Mouse (Mus musculus) G1E (cell line): Measurements from ENCODE around the gene Fam136a. TPM values are rescaled to one million over a fixed set of nuclear protein-coding genes. Genes with fewer than 3 reads are reported as not detected.

Source experiments
- ATAC-seq: 2 replicates; pipeline ENCODE4 v1.8.0; 2016; ENCODE audit warnings: mild to moderate bottlenecking; ENCODE audit not compliant: insufficient number of reproducible peaks, poor library complexity, low FRiP score, severe bottlenecking; ENCODE audit errors: extremely low read depth
- DNase-seq: peaks from one replicate; pipeline ENCODE4 v3.0.0; 2012; ENCODE audit warnings: low spot score
- H3K27me3 ChIP-seq: 2 replicates; pipeline ENCODE4 v1.6.1; 2012; ENCODE audit warnings: mild to moderate bottlenecking, low read length, inconsistent platforms; ENCODE audit not compliant: insufficient read depth
- H3K36me3 ChIP-seq: replicated peaks from 2 replicates; pipeline ENCODE3; 2012; ENCODE audit warnings: mild to moderate bottlenecking, inconsistent platforms
- H3K4me1 ChIP-seq: 2 replicates; pipeline ENCODE4 v1.6.1; 2012; ENCODE audit warnings: low read depth, low read length, inconsistent platforms, mixed read lengths; ENCODE audit not compliant: insufficient read depth
- H3K4me3 ChIP-seq: 2 replicates; pipeline ENCODE4 v1.5.1; 2012; ENCODE audit warnings: low read depth, mild to moderate bottlenecking, inconsistent platforms, low read length, moderate library complexity, mixed read lengths
- H3K9me3 ChIP-seq: replicated peaks from 2 replicates; pipeline ENCODE4 v1.6.1; 2012; ENCODE audit warnings: inconsistent platforms
- CTCF ChIP-seq: IDR thresholded peaks from 2 replicates; pipeline ENCODE4 v1.5.1; 2012; ENCODE audit warnings: low read depth, low read length, inconsistent platforms, mixed read lengths
- GATA1 ChIP-seq: IDR thresholded peaks from 2 replicates; pipeline ENCODE4 v1.6.1; 2012; ENCODE audit warnings: borderline replicate concordance, low read length, inconsistent platforms, mixed read lengths
- GATA2 ChIP-seq: IDR thresholded peaks from 2 replicates; pipeline ENCODE4 v1.6.1; 2012; ENCODE audit warnings: low read depth, low read length, inconsistent platforms, borderline replicate concordance
- POLR2AphosphoS5 ChIP-seq: IDR thresholded peaks from 2 replicates; pipeline ENCODE4 v1.6.1; 2012; ENCODE audit warnings: low read depth, low read length, inconsistent platforms; ENCODE audit not compliant: insufficient replicate concordance
- TAL1 ChIP-seq: conservative IDR thresholded peaks from 2 replicates; pipeline ENCODE4 v1.6.1; 2012; ENCODE audit warnings: low read depth, low read length, inconsistent platforms, mixed read lengths
- polyA plus RNA-seq: library from polyadenylated mRNA; stranded (reverse); fragments of >175 nt; gene quantifications from 2 replicates; pipeline ENCODE4 v1.2.3, GENCODE M21; 2012
- total RNA-seq, 2 experiments: library from RNA; stranded (forward) in 1 of 2; stranded (reverse) in 1 of 2; fragments of 200-1000 nt in 1 of 2; fragments of >200 nt in 1 of 2; fragmentation: Nextera tagmentation in 1 of 2; gene quantifications; 2 replicates each; pipeline ENCODE4 v1.2.3; 2014 to 2017

The Fam136a gene
- total and polyA plus RNA-seq, 3 experiments: 39.5 to 121 (median 73.4) TPM

GRCm38 (mm10) chr6:86383370-86383769, 17.9 kb downstream of the Fam136a start:
- no peak overlapping the region for H3K4me3 ChIP-seq
- no peaks in the 10 kb centered on the region for H3K9me3 ChIP-seq
- ATAC-seq (no peak), DNase-seq (no peak)
- peaks cover 60% of the 10 kb centered on the region for H3K36me3 ChIP-seq
- H3K27me3 ChIP-seq: no peaks in the 10 kb centered on the region
- TF ChIP-seq TAL1: no peak
- TF ChIP-seq GATA1: no peak
- TF ChIP-seq CTCF: no peak
- peaks cover 31% of the 10 kb centered on the region for H3K4me1 ChIP-seq

GRCm38 (mm10) chr6:86384692-86385091, 19.2 kb downstream of the Fam136a start:
- Histone ChIP-seq H3K9me3 (no peaks in the 10 kb centered on the region), H3K27me3 (no peaks in the 10 kb centered on the region), H3K4me3 (no peak overlapping the region; the same call in 1 of the 2 replicates), H3K4me1 (peaks cover 36% of the 10 kb centered on the region), H3K36me3 (peaks cover 59% of the 10 kb centered on the region)
- DNase-seq (no peak), ATAC-seq (no peak)
- TF ChIP-seq POLR2AphosphoS5: no peak
- no peak for TF ChIP-seq CTCF
- TF ChIP-seq TAL1: no peak
- no peak for TF ChIP-seq GATA1
- no peak for TF ChIP-seq GATA2

- ATAC-seq (no peak), DNase-seq (no peak)
- Histone ChIP-seq H3K4me1 (peaks cover 36% of the 10 kb centered on the region), H3K36me3 (peaks cover 61% of the 10 kb centered on the region), H3K9me3 (no peaks in the 10 kb centered on the region), H3K27me3 (no peaks in the 10 kb centered on the region), H3K4me3 (no peak overlapping the region; the same call in 1 of the 2 replicates)
- TF ChIP-seq GATA1 (no peak), GATA2 (no peak)
Measured at GRCm38 (mm10) chr6:86385362-86386104, 20.1 kb downstream of the Fam136a start.

DNA sequence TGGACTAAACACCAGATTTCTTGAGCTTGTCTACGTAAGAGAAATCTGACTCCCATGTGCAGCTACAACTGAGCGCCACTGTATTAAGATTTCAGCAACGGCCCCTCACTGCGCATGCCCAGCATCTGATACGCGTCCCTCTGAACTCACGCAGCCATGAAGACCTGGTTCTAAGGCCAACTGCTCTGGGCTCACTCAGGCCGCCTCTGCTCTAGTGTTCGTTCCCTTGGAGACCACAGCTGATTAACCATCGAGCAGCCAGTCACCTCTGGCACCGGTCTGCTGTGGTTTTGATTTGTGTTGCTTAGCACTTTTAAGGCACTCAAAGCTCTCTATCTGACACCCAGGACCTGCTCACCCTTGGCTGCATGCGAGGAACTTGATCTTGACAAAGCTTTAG, 21.9 kb downstream of the Fam136a start:
- TF ChIP-seq GATA2: no peak
- no peak for TF ChIP-seq TAL1
- TF ChIP-seq GATA1: no peak
- TF ChIP-seq CTCF: no peak
- TF ChIP-seq POLR2AphosphoS5: no peak
- no peak for DNase-seq
- no peaks in the 10 kb centered on the region for H3K27me3 ChIP-seq
- peaks cover 76% of the 10 kb centered on the region for H3K36me3 ChIP-seq
- peaks cover 36% of the 10 kb centered on the region for H3K4me1 ChIP-seq
- H3K4me3 ChIP-seq: no peak overlapping the region
- ATAC-seq: no peak
- no peaks in the 10 kb centered on the region for H3K9me3 ChIP-seq

GRCm38 (mm10) chr6:86388461-86388860, 23.0 kb downstream of the Fam136a start:
- ATAC-seq (no peak), DNase-seq (no peak)
- Histone ChIP-seq H3K27me3 (no peaks in the 10 kb centered on the region), H3K4me1 (peaks cover 33% of the 10 kb centered on the region), H3K4me3 (no peak overlapping the region), H3K36me3 (peaks cover 80% of the 10 kb centered on the region), H3K9me3 (no peaks in the 10 kb centered on the region)
- no peak for TF ChIP-seq GATA1
- TF ChIP-seq TAL1: no peak
- no peak for TF ChIP-seq POLR2AphosphoS5
- TF ChIP-seq GATA2: no peak
- no peak for TF ChIP-seq CTCF

DNA sequence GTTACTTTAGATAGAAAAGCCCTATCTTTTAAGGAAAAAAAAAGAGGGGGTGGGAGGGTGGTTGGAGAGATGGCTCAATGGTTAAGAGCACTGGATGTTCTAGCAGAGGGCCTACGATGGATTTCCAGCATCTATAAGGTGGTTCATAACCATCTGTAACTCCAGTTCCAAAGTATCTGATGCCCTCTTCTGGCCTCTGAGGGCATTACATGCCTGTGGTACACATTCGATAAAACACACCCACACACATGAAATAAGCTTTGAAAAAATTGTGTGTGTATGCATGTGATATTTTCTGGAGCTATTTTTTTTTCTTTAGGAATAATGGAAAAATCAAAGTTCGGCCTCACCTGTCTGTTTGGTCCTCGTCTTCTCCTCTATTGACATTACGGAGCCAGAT, 25.9 kb downstream of the Fam136a start:
- peaks cover 88% of the 10 kb centered on the region for H3K36me3 ChIP-seq
- H3K9me3 ChIP-seq: no peaks in the 10 kb centered on the region
- H3K4me3 ChIP-seq: no peak overlapping the region
- ATAC-seq (no peak), DNase-seq (no peak)
- no peak for TF ChIP-seq GATA1
- no peak for TF ChIP-seq CTCF
- TF ChIP-seq TAL1: no peak
- H3K4me1 ChIP-seq: peaks cover 37% of the 10 kb centered on the region
- H3K27me3 ChIP-seq: no peaks in the 10 kb centered on the region
